Mouse (Mus musculus): Measurements from ENCODE around the gene Moap1. TPM values are rescaled to one million over a fixed set of nuclear protein-coding genes. Genes with fewer than 3 reads are reported as not detected.

Gene Moap1
- total RNA-seq, 2 experiments from 2014 or later: 7.1 to 12.2 TPM

Other genes with a start within 250 kb of the Moap1 start
- not detected in 2 replicates for gene Chga, start 188.7 kb downstream of the Moap1 start, total RNA-seq (2015)
- gene Chga, start 188.7 kb downstream of the Moap1 start, total RNA-seq (2017): not detected in 2 replicates
- 10.4 and 10.7 TPM in 2 replicates for gene Itpk1, start 38.7 kb downstream of the Moap1 start, total RNA-seq (2015)
- 14.0 and 16.6 TPM in 2 replicates for gene Itpk1, start 38.7 kb downstream of the Moap1 start, total RNA-seq (2017)
- 13.4 and 13.9 TPM in 2 replicates for gene Tmem251, start 101 bp upstream of the Moap1 start, total RNA-seq (2015)
- 9.7 and 11.4 TPM in 2 replicates for gene Tmem251, start 101 bp upstream of the Moap1 start, total RNA-seq (2017)
- gene Gm28051, start 14.1 kb upstream of the Moap1 start, total RNA-seq (2015): not detected in 2 replicates
- not detected in 2 replicates for gene Gm28051, start 14.1 kb upstream of the Moap1 start, total RNA-seq (2017)
- gene Gon7, start 14.1 kb upstream of the Moap1 start, total RNA-seq (2015): 22.2 and 26.1 TPM in 2 replicates
- 14.0 and 29.9 TPM in 2 replicates for gene Gon7, start 14.1 kb upstream of the Moap1 start, total RNA-seq (2017)
- 15.8 and 21.5 TPM in 2 replicates for gene Ubr7, start 14.3 kb upstream of the Moap1 start, total RNA-seq (2015)
- 29.5 and 37.3 TPM in 2 replicates for gene Ubr7, start 14.3 kb upstream of the Moap1 start, total RNA-seq (2017)
- gene Gm20604, start 15.0 kb upstream of the Moap1 start, total RNA-seq (2015): 10.0 and 10.6 TPM in 2 replicates
- gene Gm20604, start 15.0 kb upstream of the Moap1 start, total RNA-seq (2017): 3.3 and 5.4 TPM in 2 replicates
- gene Btbd7, start 134.8 kb upstream of the Moap1 start, total RNA-seq (2015): 22.4 and 27.8 TPM in 2 replicates
- 26.7 and 27.2 TPM in 2 replicates for gene Btbd7, start 134.8 kb upstream of the Moap1 start, total RNA-seq (2017)
- gene Cox8c, start 155.7 kb upstream of the Moap1 start, total RNA-seq (2015): not detected in 2 replicates
- gene Cox8c, start 155.7 kb upstream of the Moap1 start, total RNA-seq (2017): not detected in 2 replicates
- gene Unc79, start 205.2 kb upstream of the Moap1 start, total RNA-seq (2015): not detected in 2 replicates
- gene Unc79, start 205.2 kb upstream of the Moap1 start, total RNA-seq (2017): not detected in 2 replicates